Mouse (Mus musculus) forebrain, embryonic 15.5 days (tissue): ENCODE results near the gene Trmt13. TPM values are rescaled to one million over a fixed set of nuclear protein-coding genes. Genes with fewer than 3 reads are reported as not detected.

ENCODE experiments used
- polyA plus RNA-seq: library from polyadenylated mRNA; unstranded; fragments of >200 nt; fragmentation: Nextera tagmentation; extraction: Ambion mirVana; gene quantifications from 2 replicates; pipeline ENCODE4 v1.2.1, GENCODE M21; 2015

Gene Trmt13
- polyA plus RNA-seq, 1 experiment from 2014 or later: 25.3 TPM

Other genes with a start within 250 kb of the Trmt13 start
- gene Cdc14a, start 190.6 kb downstream of the Trmt13 start, polyA plus RNA-seq: 8.5 TPM in 2 replicates
- 103 and 107 TPM in 2 replicates for gene Rtca, start 106.4 kb downstream of the Trmt13 start, polyA plus RNA-seq
- 13.3 and 14.6 TPM in 2 replicates for gene Dbt, start 101.5 kb downstream of the Trmt13 start, polyA plus RNA-seq
- gene Lrrc39, start 51.6 kb downstream of the Trmt13 start, polyA plus RNA-seq: 0.42 and 0.54 TPM in 2 replicates
- gene Sass6, start 19.6 kb downstream of the Trmt13 start, polyA plus RNA-seq: 20.1 and 21.0 TPM in 2 replicates
- 71.1 and 73.8 TPM in 2 replicates for gene Mfsd14a, start 48.1 kb upstream of the Trmt13 start, polyA plus RNA-seq
- 0.32 TPM in 1 of 2 replicates, not detected in the other for gene Gm43191, start 66.7 kb upstream of the Trmt13 start, polyA plus RNA-seq
- 6.0 and 6.6 TPM in 2 replicates for gene Slc35a3, start 98.2 kb upstream of the Trmt13 start, polyA plus RNA-seq
- gene Agl, start 193.6 kb upstream of the Trmt13 start, polyA plus RNA-seq: 13.4 and 14.4 TPM in 2 replicates
- 3.2 and 3.8 TPM in 2 replicates for gene Frrs1, start 244.9 kb upstream of the Trmt13 start, polyA plus RNA-seq